Mouse (Mus musculus): ENCODE measurements around the gene Mr1. TPM values are rescaled to one million over a fixed set of nuclear protein-coding genes. Genes with fewer than 3 reads are reported as not detected.
"Not testable (repeated sequence)": the region's sequence is repeated elsewhere in the genome, so short reads cannot be mapped to it uniquely, and the experiment has no call there.

Mr1 gene
- polyA plus RNA-seq (2011; ENCODE audit: insufficient read length, low read depth, missing spikeins), result 13.4 and 13.8 TPM in 2 replicates

GRCm38 (mm10) chr1:155146572-155146980, at the start of gene Mr1:
Gene Mr1 (minus strand): TSS chr1:155146814.
- peak within 1 kb of the TSS; percentile 36; the same call in 1 of the 2 replicates for H3K27ac ChIP-seq (ENCODE audit: insufficient read depth, low read length)
- TF ChIP-seq POLR2A (IDR thresholded peaks at IDR 0.05; ENCODE audit: low read depth, low read length) (no peak), CTCF (IDR thresholded peaks at IDR 0.05; ENCODE audit: borderline replicate concordance, insufficient read depth, low read length) (no peak)
- peaks cover 3% of the 10 kb centered on the region; the same call in 1 of the 2 replicates for H3K4me1 ChIP-seq (ENCODE audit: control insufficient read depth, insufficient read depth, low read length)
- H3K4me3 ChIP-seq (ENCODE audit: insufficient read depth, low read length), result peak within 1 kb of the TSS; percentile 61

- no peak overlapping the region for H3K4me3 ChIP-seq (ENCODE audit: insufficient read depth, low read length)
- no peaks in the 10 kb centered on the region for H3K4me1 ChIP-seq (ENCODE audit: control insufficient read depth, insufficient read depth, low read length)
- TF ChIP-seq CTCF (IDR thresholded peaks at IDR 0.05; ENCODE audit: borderline replicate concordance, insufficient read depth, low read length) (no peak), POLR2A (IDR thresholded peaks at IDR 0.05; ENCODE audit: low read depth, low read length) (no peak)
- H3K27ac ChIP-seq (ENCODE audit: insufficient read depth, low read length), result no peak overlapping the region
Observed at GRCm38 (mm10) chr1:155192805-155193368, 46.3 kb upstream of the Mr1 start.

- TF ChIP-seq CTCF (IDR thresholded peaks at IDR 0.05; ENCODE audit: borderline replicate concordance, insufficient read depth, low read length) (no peak), POLR2A (IDR thresholded peaks at IDR 0.05; ENCODE audit: low read depth, low read length) (no peak)
- Histone ChIP-seq H3K4me1 (ENCODE audit: control insufficient read depth, insufficient read depth, low read length) (no peaks in the 10 kb centered on the region), H3K4me3 (ENCODE audit: insufficient read depth, low read length) (no peak overlapping the region), H3K27ac (ENCODE audit: insufficient read depth, low read length) (no peak overlapping the region)
Observed at GRCm38 (mm10) chr1:155191671-155192070, 45.1 kb upstream of the Mr1 start.

DNA sequence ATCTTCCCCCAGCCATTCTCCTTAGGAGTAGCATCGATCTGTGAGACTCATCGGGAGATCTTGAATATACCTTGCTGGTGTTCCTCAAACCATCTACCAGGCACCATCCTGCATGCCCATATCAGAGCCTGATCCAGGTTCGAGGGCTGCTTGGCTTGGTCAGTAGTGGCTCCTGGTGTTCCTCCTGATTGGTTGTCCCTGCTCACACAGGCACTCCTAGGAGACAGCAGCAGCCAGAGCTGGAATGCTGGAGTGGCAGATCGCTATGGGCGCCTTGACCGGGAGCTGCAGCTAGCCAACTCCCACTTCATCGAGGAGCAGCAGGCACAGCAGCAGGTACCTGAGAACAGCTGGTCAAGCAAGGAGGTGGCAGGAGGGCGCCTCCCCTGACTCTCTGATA, 44.6 kb upstream of the Mr1 start:
- no peak for TF ChIP-seq POLR2A (IDR thresholded peaks at IDR 0.05; ENCODE audit: low read depth, low read length)
- no peak for TF ChIP-seq CTCF (IDR thresholded peaks at IDR 0.05; ENCODE audit: borderline replicate concordance, insufficient read depth, low read length)
- Histone ChIP-seq H3K27ac (ENCODE audit: insufficient read depth, low read length) (no peak overlapping the region), H3K4me1 (ENCODE audit: control insufficient read depth, insufficient read depth, low read length) (no peaks in the 10 kb centered on the region), H3K4me3 (ENCODE audit: insufficient read depth, low read length) (no peak overlapping the region)

- Histone ChIP-seq H3K4me3 (ENCODE audit: insufficient read depth, low read length) (no peak overlapping the region), H3K4me1 (ENCODE audit: control insufficient read depth, insufficient read depth, low read length) (peaks cover 2% of the 10 kb centered on the region; the same call in 1 of the 2 replicates), H3K27ac (ENCODE audit: insufficient read depth, low read length) (no peak overlapping the region)
- TF ChIP-seq POLR2A (IDR thresholded peaks at IDR 0.05; ENCODE audit: low read depth, low read length), result no peak
- no peak for TF ChIP-seq CTCF (IDR thresholded peaks at IDR 0.05; ENCODE audit: borderline replicate concordance, insufficient read depth, low read length)
Observed at GRCm38 (mm10) chr1:155188656-155189055, 42.0 kb upstream of the Mr1 start.

GRCm38 (mm10) chr1:155184191-155184590, 37.6 kb upstream of the Mr1 start:
- H3K4me1 ChIP-seq (ENCODE audit: control insufficient read depth, insufficient read depth, low read length), result peaks cover 5% of the 10 kb centered on the region; the same call in 1 of the 2 replicates
- TF ChIP-seq CTCF (IDR thresholded peaks at IDR 0.05; ENCODE audit: borderline replicate concordance, insufficient read depth, low read length) (no peak), POLR2A (IDR thresholded peaks at IDR 0.05; ENCODE audit: low read depth, low read length) (no peak)
- H3K27ac ChIP-seq (ENCODE audit: insufficient read depth, low read length), result no peak overlapping the region
- no peak overlapping the region for H3K4me3 ChIP-seq (ENCODE audit: insufficient read depth, low read length)

DNA sequence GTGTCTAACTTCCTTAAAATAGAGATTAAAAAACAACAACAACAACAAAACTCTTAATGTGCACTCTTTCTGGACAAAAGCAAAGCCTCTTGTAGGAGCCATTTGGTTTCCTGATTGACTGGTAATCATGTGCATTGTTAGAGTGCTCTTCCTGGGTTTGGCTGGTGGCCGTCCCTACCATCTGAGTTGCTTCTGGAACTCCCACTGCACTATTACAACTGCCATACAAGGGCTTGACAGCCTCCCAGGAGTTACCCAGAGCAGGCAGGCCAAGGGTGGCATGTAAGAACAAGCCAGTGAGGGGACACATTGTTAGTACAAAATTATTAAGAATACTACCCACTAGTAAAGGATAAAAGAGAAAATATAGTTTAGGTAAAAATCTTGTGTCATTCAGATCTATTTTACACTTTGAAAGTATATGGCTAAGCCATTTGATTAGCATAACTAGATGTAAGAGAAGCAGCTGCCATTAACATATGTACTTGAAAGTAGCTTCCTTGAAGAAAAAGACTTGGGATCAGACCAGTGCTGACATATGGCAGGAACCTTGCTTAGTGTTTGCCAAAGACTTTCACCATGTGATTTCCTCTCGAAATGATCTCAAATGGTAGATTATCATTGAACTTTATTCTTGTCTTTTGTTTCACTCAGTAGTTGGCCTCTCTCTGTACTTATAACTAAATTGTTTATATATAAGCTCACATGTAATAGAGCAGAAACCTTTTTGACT, 31.7 kb upstream of the Mr1 start:
- no peak for TF ChIP-seq POLR2A (IDR thresholded peaks at IDR 0.05; ENCODE audit: low read depth, low read length)
- peaks cover 2% of the 10 kb centered on the region; the same call in 1 of the 2 replicates for H3K4me1 ChIP-seq (ENCODE audit: control insufficient read depth, insufficient read depth, low read length)
- H3K27ac ChIP-seq (ENCODE audit: insufficient read depth, low read length), result no peak overlapping the region
- no peak overlapping the region for H3K4me3 ChIP-seq (ENCODE audit: insufficient read depth, low read length)

DNA sequence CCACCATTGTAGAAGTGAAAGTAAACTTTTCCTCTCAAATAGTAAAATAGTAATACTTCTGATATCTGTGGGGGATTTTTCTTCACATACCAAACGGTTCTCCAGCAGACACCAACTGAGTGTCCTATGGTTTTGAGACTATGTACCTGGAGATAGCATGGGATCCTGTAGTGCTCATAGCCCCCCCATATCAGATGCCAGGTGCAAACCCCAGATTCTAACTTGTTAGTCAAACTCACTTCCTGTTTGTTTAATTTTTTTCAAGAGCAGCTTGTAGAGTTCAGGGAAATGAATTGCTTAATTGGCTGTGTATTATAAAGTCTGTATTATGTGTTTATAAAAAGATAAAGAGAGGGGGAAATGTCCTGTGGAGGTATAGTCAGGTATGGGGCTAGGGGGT, 27.8 kb upstream of the Mr1 start:
- no peaks in the 10 kb centered on the region for H3K4me1 ChIP-seq (ENCODE audit: control insufficient read depth, insufficient read depth, low read length)
- H3K27ac ChIP-seq (ENCODE audit: insufficient read depth, low read length), result no peak overlapping the region
- TF ChIP-seq CTCF (IDR thresholded peaks at IDR 0.05; ENCODE audit: borderline replicate concordance, insufficient read depth, low read length) (no peak), POLR2A (IDR thresholded peaks at IDR 0.05; ENCODE audit: low read depth, low read length) (no peak)
- no peak overlapping the region for H3K4me3 ChIP-seq (ENCODE audit: insufficient read depth, low read length)

DNA sequence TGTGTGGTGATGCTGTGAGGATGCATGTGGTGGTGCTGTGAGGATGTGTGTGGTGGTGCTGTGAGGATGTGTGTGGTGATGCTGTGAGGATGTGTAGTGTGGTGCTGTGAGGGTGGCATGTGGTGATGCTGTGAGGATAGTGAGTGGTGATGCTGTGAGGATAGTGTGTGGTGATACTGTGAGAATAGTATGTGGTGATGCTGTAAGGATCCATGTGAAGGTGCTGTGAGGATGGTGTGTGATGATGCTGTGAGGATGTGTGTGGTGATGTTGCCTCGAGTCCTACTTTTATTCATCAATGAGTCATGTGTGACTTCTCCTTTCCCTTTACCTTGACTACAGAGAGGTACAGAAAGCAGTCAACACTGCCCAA, 27.0 kb upstream of the Mr1 start:
- H3K27ac ChIP-seq (ENCODE audit: insufficient read depth, low read length); H3K4me1 ChIP-seq (ENCODE audit: control insufficient read depth, insufficient read depth, low read length); H3K4me3 ChIP-seq (ENCODE audit: insufficient read depth, low read length): not testable (repeated sequence)

DNA sequence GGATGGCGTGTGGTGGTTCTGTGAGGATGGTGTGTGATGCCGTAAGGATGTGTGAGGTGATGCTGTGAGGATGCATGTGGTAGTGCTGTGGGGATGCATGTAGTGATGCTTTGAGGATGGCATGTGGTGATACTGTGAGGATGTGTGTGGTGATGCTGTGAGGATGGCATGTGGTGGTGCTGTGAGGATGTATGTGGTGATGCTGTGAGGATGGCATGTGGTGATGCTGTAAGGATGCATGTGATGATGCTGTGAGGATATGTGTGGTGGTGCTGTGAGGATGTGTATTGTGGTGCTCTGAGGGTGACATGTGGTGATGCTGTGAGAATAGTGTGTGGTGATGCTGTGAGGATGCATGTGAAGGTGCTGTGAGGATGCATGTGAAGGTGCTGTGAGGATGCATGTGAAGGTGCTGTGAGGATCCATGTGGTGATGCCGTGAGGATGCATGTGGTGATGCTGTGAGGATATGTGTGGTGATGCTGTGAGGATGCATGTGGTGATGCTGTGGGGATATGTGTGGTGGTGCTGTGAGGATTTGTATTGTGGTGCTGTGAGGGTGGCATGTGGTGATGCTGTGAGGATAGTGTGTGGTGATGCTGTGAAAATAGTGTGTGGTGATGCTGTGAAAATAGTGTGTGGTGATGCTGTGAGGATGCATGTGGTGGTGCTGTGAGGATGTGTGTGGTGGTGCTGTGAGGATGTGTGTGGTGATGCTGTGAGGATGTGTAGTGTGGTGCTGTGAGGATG, 26.5 kb upstream of the Mr1 start:
- TF ChIP-seq CTCF (IDR thresholded peaks at IDR 0.05; ENCODE audit: borderline replicate concordance, insufficient read depth, low read length), result no peak
- TF ChIP-seq POLR2A (IDR thresholded peaks at IDR 0.05; ENCODE audit: low read depth, low read length), result no peak
- Histone ChIP-seq H3K4me3 (ENCODE audit: insufficient read depth, low read length) (no peak overlapping the region), H3K4me1 (ENCODE audit: control insufficient read depth, insufficient read depth, low read length) (no peaks in the 10 kb centered on the region), H3K27ac (ENCODE audit: insufficient read depth, low read length) (no peak overlapping the region)

All from embryonic fibroblast, embryonic 13.5 days (primary cell).